Mouse (Mus musculus): Measurements from ENCODE around the gene Gm42906. TPM values are rescaled to one million over a fixed set of nuclear protein-coding genes. Genes with fewer than 3 reads are reported as not detected.

The Gm42906 gene
- polyA plus RNA-seq, 1 experiment = not detected

DNA sequence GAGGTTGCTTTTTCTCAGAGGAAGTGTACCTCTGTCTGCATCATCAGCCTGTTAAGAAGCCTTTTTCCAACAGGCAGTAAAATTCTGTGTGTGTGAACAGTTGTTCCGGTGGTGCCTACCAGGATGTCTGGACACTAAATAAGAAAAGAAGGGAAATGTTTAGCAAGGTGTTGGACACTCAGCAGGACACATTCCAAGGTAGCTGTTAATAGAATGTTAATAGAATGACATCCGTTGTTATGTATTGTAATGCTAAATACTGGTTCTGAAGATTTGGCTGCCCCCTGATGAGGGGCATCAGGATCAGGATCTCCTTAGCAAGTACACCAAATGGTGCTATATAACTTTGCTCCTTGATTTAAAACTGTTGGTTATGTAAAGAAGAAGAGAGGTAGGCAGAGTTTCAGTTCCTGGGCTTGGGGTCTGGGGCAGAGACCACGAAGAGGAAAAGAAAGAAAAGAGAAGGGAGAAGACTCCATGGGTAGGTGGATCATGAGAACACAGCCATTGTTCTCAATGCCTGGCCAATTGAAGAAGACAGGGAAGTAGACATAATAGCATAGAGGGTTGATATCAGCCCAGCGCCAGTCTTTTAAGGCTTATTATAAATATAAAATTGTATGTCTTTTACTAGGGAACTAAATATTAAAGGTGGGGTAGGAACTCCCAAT is 204.1 kb downstream of the Gm42906 start:
- 74% methylated on average over 4 of the region's 4 CpGs for WGBS
- H3K4me3 ChIP-seq (ENCODE audit: insufficient read depth, low read depth, low read length) = no peak overlapping the region
- TF ChIP-seq POLR2A (IDR thresholded peaks at IDR 0.05; ENCODE audit: insufficient read depth, low read depth, low read length) (no peak), CTCF (IDR thresholded peaks at IDR 0.05; ENCODE audit: insufficient read depth, low read depth, low read length) (no peak)

DNA sequence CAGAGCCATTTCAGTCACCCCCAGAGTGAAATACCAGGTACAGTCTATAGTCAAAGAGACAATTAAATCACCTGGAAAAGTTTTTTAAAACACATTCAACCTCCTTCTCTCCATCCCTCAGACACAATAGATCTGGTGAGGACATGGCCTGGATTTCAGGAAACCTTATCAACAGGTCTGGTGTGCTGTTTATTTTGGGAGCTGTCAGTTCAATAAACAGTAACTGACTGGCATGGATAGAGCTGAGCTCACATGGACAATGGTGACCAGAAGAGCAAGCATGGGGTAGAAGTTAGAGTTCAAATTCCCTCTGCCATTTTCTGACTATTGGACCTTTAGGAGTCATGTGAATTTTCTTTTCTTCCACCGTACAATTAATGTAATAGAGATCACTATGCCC is 205.2 kb downstream of the Gm42906 start:
- Histone ChIP-seq H3K27ac (ENCODE audit: insufficient read depth, low read depth, low read length) (no peak overlapping the region), H3K4me3 (ENCODE audit: insufficient read depth, low read depth, low read length) (no peak overlapping the region), H3K4me1 (ENCODE audit: control insufficient read depth, insufficient read depth, low read length) (no peaks in the 10 kb centered on the region)
- TF ChIP-seq POLR2A (IDR thresholded peaks at IDR 0.05; ENCODE audit: insufficient read depth, low read depth, low read length) = no peak
- TF ChIP-seq CTCF (IDR thresholded peaks at IDR 0.05; ENCODE audit: insufficient read depth, low read depth, low read length) = no peak
- 100% methylated on average over 1 of the region's 1 CpGs for WGBS

More for the DNA sequence above, 204.1 kb downstream of the Gm42906 start:
- H3K27ac ChIP-seq (ENCODE audit: insufficient read depth, low read depth, low read length) = no peak overlapping the region
- H3K4me1 ChIP-seq (ENCODE audit: control insufficient read depth, insufficient read depth, low read length) = no peaks in the 10 kb centered on the region

DNA sequence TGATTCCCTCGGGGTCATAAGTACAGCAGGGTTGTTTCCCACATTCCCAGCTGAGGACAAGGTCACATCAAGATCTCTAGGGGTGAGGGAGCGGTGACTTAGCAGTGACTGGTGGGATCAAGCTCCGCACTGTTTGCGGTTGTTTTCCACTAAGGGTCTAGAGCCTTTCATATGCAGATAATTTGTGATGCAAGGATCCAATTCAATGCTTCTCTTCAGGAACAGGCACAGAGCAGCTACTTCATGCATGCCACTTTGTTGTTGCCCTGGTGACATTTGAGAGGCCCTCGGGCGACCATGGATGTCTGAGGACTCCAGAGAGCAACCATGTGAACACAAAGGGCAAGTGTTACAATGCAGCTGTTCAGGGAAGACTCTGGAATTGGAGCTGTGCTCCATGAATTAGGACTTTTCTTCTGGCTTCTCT is 209.3 kb downstream of the Gm42906 start:
- Histone ChIP-seq H3K4me1 (ENCODE audit: control insufficient read depth, insufficient read depth, low read length) (no peaks in the 10 kb centered on the region), H3K4me3 (ENCODE audit: insufficient read depth, low read depth, low read length) (no peak overlapping the region), H3K27ac (ENCODE audit: insufficient read depth, low read depth, low read length) (no peak overlapping the region)
- TF ChIP-seq POLR2A (IDR thresholded peaks at IDR 0.05; ENCODE audit: insufficient read depth, low read depth, low read length) (no peak), CTCF (IDR thresholded peaks at IDR 0.05; ENCODE audit: insufficient read depth, low read depth, low read length) (no peak)
- WGBS = 48% methylated on average over 6 of the region's 6 CpGs

DNA sequence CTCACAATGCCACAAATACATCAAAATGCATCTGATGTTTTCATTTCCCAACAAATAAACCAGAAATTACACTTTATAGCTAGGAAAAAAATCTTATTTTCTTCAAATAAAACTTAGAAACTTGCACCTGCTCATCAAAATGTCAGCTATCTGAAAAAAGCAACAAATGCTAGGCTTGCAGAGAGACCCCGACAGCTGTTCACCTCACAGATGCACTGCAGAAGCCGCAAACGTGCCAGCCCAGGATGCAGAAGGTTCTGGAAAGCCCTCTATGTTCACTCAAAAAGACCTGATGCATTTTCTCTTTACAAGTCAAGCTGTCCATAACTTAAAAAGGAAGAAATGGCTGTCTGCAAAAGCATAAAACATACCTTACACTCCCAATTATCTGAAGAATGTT is 214.9 kb downstream of the Gm42906 start:
- 68% methylated on average over 3 of the region's 3 CpGs for WGBS
- Histone ChIP-seq H3K4me3 (ENCODE audit: insufficient read depth, low read depth, low read length) (no peak overlapping the region), H3K27ac (ENCODE audit: insufficient read depth, low read depth, low read length) (no peak overlapping the region), H3K4me1 (ENCODE audit: control insufficient read depth, insufficient read depth, low read length) (no peaks in the 10 kb centered on the region)
- TF ChIP-seq CTCF (IDR thresholded peaks at IDR 0.05; ENCODE audit: insufficient read depth, low read depth, low read length) (no peak), POLR2A (IDR thresholded peaks at IDR 0.05; ENCODE audit: insufficient read depth, low read depth, low read length) (no peak)

DNA sequence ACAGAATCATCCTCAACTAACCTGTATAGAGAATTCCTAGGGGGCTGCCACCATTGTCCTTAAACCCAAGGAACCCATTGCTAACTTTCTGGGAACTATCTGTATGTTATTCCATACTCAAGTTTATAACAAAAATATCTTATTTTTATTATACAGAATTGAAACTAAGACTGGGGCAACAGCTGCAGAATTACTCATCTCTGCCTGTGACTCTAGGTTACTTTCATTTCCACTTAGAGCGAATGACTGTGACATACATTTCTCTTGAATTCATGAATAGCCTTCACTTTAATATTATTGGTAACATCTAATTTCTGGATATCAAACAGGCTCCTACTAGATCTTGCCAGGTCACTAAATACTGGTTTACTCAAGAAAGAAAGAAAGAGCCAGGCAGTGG is 217.1 kb downstream of the Gm42906 start:
- 88% methylated on average over 1 of the region's 1 CpGs for WGBS
- TF ChIP-seq POLR2A (IDR thresholded peaks at IDR 0.05; ENCODE audit: insufficient read depth, low read depth, low read length) = no peak
- TF ChIP-seq CTCF (IDR thresholded peaks at IDR 0.05; ENCODE audit: insufficient read depth, low read depth, low read length) = no peak
- no peak overlapping the region for H3K4me3 ChIP-seq (ENCODE audit: insufficient read depth, low read depth, low read length)
- no peaks in the 10 kb centered on the region for H3K4me1 ChIP-seq (ENCODE audit: control insufficient read depth, insufficient read depth, low read length)
- no peak overlapping the region for H3K27ac ChIP-seq (ENCODE audit: insufficient read depth, low read depth, low read length)

DNA sequence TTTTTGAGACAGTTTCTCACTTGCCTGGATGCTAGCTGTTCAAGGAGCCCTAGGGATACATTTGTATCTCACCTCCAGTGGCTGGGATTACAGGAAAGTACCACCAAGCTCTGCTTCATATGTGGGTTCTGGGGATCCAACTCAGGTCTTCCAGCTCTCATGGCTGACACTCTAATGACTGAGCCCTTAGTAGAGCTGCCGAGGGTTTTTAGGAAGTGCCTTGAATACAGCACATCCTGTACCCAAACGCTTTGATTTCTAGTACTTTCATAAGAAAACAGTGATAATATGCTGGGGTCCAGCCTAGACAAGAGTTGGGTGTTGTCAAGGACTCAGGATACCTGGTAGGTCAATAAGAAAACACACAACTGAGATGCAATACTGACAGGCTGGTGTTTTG is 217.9 kb downstream of the Gm42906 start:
- no peak overlapping the region for H3K4me3 ChIP-seq (ENCODE audit: insufficient read depth, low read depth, low read length)
- WGBS = 85% methylated on average over 2 of the region's 2 CpGs
- TF ChIP-seq CTCF (IDR thresholded peaks at IDR 0.05; ENCODE audit: insufficient read depth, low read depth, low read length) = no peak
- TF ChIP-seq POLR2A (IDR thresholded peaks at IDR 0.05; ENCODE audit: insufficient read depth, low read depth, low read length) = no peak
- H3K4me1 ChIP-seq (ENCODE audit: control insufficient read depth, insufficient read depth, low read length) = no peaks in the 10 kb centered on the region
- no peak overlapping the region for H3K27ac ChIP-seq (ENCODE audit: insufficient read depth, low read depth, low read length)

DNA sequence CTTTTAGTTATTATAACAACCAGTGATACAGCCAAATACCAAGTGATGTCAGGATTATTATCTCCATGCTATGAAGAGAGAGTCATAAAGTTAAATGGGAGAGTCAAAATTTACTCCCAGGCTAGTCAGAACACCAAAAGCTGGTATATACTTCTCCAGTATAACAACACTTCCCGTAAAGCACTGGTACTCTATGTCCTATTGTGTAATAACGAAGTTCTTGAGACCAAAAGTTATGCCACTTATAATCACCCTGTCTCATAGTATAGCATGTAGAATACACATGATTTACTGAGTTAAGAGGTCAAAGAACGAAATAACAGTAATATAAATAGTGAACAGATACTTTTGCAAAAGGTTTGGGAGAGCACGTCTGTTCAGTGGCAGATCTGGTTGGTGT is 222.9 kb downstream of the Gm42906 start:
- 96% methylated on average over 4 of the region's 4 CpGs for WGBS

DNA sequence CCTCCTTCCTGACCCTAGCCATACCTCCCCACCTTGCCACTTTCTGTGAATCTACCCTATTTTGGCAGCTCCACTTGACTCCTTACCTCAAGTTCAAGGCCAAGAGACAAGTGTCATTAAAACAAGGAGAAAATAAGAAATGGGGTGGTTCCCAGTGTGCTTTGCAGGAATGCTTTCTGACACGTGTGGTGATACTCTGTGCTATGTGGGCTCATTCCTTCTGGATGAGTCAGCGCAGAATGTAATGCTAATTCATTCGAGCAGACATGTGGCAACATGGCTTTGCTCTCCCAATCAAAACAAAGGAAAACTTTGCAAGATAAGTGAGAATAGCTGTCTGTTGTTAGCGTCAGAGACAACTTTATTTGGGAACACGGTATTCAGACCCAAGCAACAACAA is 225.0 kb downstream of the Gm42906 start:
- H3K27ac ChIP-seq (ENCODE audit: insufficient read depth, low read depth, low read length) = no peak overlapping the region
- H3K4me1 ChIP-seq (ENCODE audit: control insufficient read depth, insufficient read depth, low read length) = no peaks in the 10 kb centered on the region
- no peak overlapping the region for H3K4me3 ChIP-seq (ENCODE audit: insufficient read depth, low read depth, low read length)
- TF ChIP-seq CTCF (IDR thresholded peaks at IDR 0.05; ENCODE audit: insufficient read depth, low read depth, low read length) (no peak), POLR2A (IDR thresholded peaks at IDR 0.05; ENCODE audit: insufficient read depth, low read depth, low read length) (no peak)
- 72% methylated on average over 5 of the region's 5 CpGs for WGBS

More for the DNA sequence above, 222.9 kb downstream of the Gm42906 start:
- Histone ChIP-seq H3K27ac (ENCODE audit: insufficient read depth, low read depth, low read length) (no peak overlapping the region), H3K4me3 (ENCODE audit: insufficient read depth, low read depth, low read length) (no peak overlapping the region), H3K4me1 (ENCODE audit: control insufficient read depth, insufficient read depth, low read length) (no peaks in the 10 kb centered on the region)
- TF ChIP-seq POLR2A (IDR thresholded peaks at IDR 0.05; ENCODE audit: insufficient read depth, low read depth, low read length) (no peak), CTCF (IDR thresholded peaks at IDR 0.05; ENCODE audit: insufficient read depth, low read depth, low read length) (no peak)

DNA sequence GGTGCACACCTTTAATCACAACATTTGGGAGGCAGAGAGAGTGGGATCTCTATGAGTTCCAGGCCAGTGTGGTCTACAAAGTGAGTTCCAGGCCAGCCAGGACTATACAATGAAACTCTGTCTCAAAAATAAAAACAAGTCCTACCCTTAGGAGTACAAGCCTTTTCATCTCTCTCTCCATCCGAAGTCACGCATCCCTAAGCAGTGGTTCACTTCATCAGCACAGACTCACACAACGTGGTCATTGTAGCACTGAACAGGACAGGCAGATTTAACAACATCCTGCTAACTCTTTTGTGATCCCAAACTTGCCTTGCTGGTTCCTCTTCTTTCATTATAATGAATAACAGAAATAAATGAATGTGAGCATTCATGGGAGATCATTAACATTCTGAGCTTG is 226.7 kb downstream of the Gm42906 start:
- no peak overlapping the region for H3K27ac ChIP-seq (ENCODE audit: insufficient read depth, low read depth, low read length)
- H3K4me3 ChIP-seq (ENCODE audit: insufficient read depth, low read depth, low read length) = no peak overlapping the region
- TF ChIP-seq POLR2A (IDR thresholded peaks at IDR 0.05; ENCODE audit: insufficient read depth, low read depth, low read length) (no peak), CTCF (IDR thresholded peaks at IDR 0.05; ENCODE audit: insufficient read depth, low read depth, low read length) (no peak)
- WGBS = 45% methylated on average over 3 of the region's 3 CpGs
- no peaks in the 10 kb centered on the region for H3K4me1 ChIP-seq (ENCODE audit: control insufficient read depth, insufficient read depth, low read length)

Measured in olfactory bulb, adult 2 months (tissue).